Mouse (Mus musculus) CH12.LX (cell line): ENCODE measurements at regions not wholly inside any gene's neighbourhood (a gene's known extent, or its start where the extent isn't known, plus 50 kb on each side); places are given as distances from the start of the nearest gene placed in this dataset.

Experiments used
- DNase-seq: peaks from one replicate; pipeline ENCODE4 v3.0.0-alpha.2; 2013; ENCODE audit errors: extremely low read depth
- H3K27ac ChIP-seq: 2 replicates; pipeline ENCODE4 v1.5.1; 2012; ENCODE audit warnings: low read depth, mild to moderate bottlenecking, control low read depth, moderate library complexity; ENCODE audit not compliant: insufficient read depth
- H3K27me3 ChIP-seq: replicated peaks from 2 replicates; pipeline ENCODE3; 2012; ENCODE audit warnings: inconsistent platforms
- H3K36me3 ChIP-seq, 2 experiments: replicated peaks in 1 of 2; 2 replicates each; pipeline versions ENCODE3 to v1.6.1; 2012; ENCODE audit warnings: inconsistent platforms in 1 of 2, low read length in 1 of 2, mild to moderate bottlenecking in 1 of 2, mixed read lengths in 1 of 2, moderate library complexity in 1 of 2; ENCODE audit not compliant: control insufficient read depth in 1 of 2, insufficient read depth in 1 of 2
- H3K4me1 ChIP-seq, 2 experiments: 2 replicates each; pipeline ENCODE4 v1.6.1; 2012; ENCODE audit warnings: inconsistent platforms in 1 of 2, moderate library complexity in 1 of 2; ENCODE audit not compliant: insufficient read depth in 2 of 2, control insufficient read depth in 1 of 2
- H3K4me2 ChIP-seq: 2 replicates; pipeline ENCODE4 v1.6.1; 2012; ENCODE audit warnings: low read depth, mild to moderate bottlenecking, control low read depth; ENCODE audit not compliant: poor library complexity, insufficient read depth, severe bottlenecking
- H3K4me3 ChIP-seq, 3 experiments: fragments of 150-350 bp in 1 of 3; sonication (generic) in 1 of 3; replicated peaks in 1 of 3; 2 replicates each; pipeline versions ENCODE3 to v1.5.1; 2011 to 2012; ENCODE audit warnings: low read depth in 2 of 3, low read length in 2 of 3, mild to moderate bottlenecking in 2 of 3, moderate library complexity in 2 of 3, control low read depth in 1 of 3, improper control_type of control experiment in 1 of 3, inconsistent platforms in 1 of 3, mixed read lengths in 1 of 3; ENCODE audit not compliant: poor library complexity in 1 of 3
- H3K79me2 ChIP-seq: replicated peaks from 2 replicates; pipeline ENCODE4 v1.6.1; 2012; ENCODE audit warnings: mild to moderate bottlenecking, moderate library complexity; ENCODE audit not compliant: control insufficient read depth, poor library complexity, insufficient read depth, severe bottlenecking; ENCODE audit errors: extremely low read depth
- H3K9ac ChIP-seq: 2 replicates; pipeline ENCODE4 v1.6.1; 2012; ENCODE audit warnings: low read depth, mild to moderate bottlenecking, control low read depth, moderate library complexity; ENCODE audit not compliant: insufficient read depth
- H3K9me3 ChIP-seq: replicated peaks from 2 replicates; pipeline ENCODE3; 2012; ENCODE audit warnings: low read length, inconsistent platforms, mixed read lengths
- CHD2 ChIP-seq: IDR thresholded peaks from 2 replicates; pipeline ENCODE4 v1.6.1; 2011; ENCODE audit warnings: low read length, improper control_type of control experiment
- E2F4 ChIP-seq: IDR thresholded peaks from 2 replicates; pipeline ENCODE4 v1.6.1; 2011; ENCODE audit warnings: low read depth, low read length, improper control_type of control experiment; ENCODE audit not compliant: insufficient replicate concordance
- EP300 ChIP-seq: IDR thresholded peaks from 2 replicates; pipeline ENCODE4 v1.6.1; 2011; ENCODE audit warnings: low read length, improper control_type of control experiment
- ETS1 ChIP-seq: conservative IDR thresholded peaks from 2 replicates; pipeline ENCODE4 v1.6.1; 2012; ENCODE audit warnings: low read depth, mild to moderate bottlenecking, inconsistent platforms, low read length, improper control_type of control experiment, moderate library complexity
- GABPA ChIP-seq: IDR thresholded peaks from 2 replicates; pipeline ENCODE4 v1.6.1; 2012; ENCODE audit warnings: low read depth, low read length, improper control_type of control experiment, inconsistent platforms; ENCODE audit not compliant: insufficient replicate concordance
- IRF4 ChIP-seq: IDR thresholded peaks from 2 replicates; pipeline ENCODE4 v1.6.1; 2014; ENCODE audit warnings: low read depth, mild to moderate bottlenecking, inconsistent platforms, low read length, improper control_type of control experiment
- MAZ ChIP-seq: IDR thresholded peaks from 2 replicates; pipeline ENCODE4 v1.6.1; 2012; ENCODE audit warnings: low read depth, mild to moderate bottlenecking, inconsistent platforms, low read length, improper control_type of control experiment, moderate library complexity
- MEF2A ChIP-seq: IDR thresholded peaks from 2 replicates; pipeline ENCODE4 v1.6.1; 2014; ENCODE audit warnings: low read depth, mild to moderate bottlenecking, inconsistent platforms, low read length, improper control_type of control experiment, borderline replicate concordance
- NELFE ChIP-seq: IDR thresholded peaks from 2 replicates; pipeline ENCODE4 v1.6.1; 2011; ENCODE audit warnings: low read depth, low read length, improper control_type of control experiment
- NRF1 ChIP-seq: IDR thresholded peaks from 2 replicates; pipeline ENCODE4 v1.6.1; 2014; ENCODE audit warnings: low read depth, mild to moderate bottlenecking, inconsistent platforms, low read length, improper control_type of control experiment, moderate library complexity
- PAX5 ChIP-seq: IDR thresholded peaks from 2 replicates; pipeline ENCODE4 v1.6.1; 2012; ENCODE audit warnings: low read length, inconsistent platforms, mixed read lengths
- POLR2A ChIP-seq: IDR thresholded peaks from 2 replicates; pipeline ENCODE4 v1.6.1; 2011; ENCODE audit warnings: low read depth, mild to moderate bottlenecking, improper control_type of control experiment, low read length
- POLR2AphosphoS2 ChIP-seq: IDR thresholded peaks from 2 replicates; pipeline ENCODE4 v1.6.1; 2011; ENCODE audit warnings: low read depth, low read length, improper control_type of control experiment
- RAD21 ChIP-seq: IDR thresholded peaks from 2 replicates; pipeline ENCODE4 v1.6.1; 2011; ENCODE audit warnings: low read depth, mild to moderate bottlenecking, low read length, improper control_type of control experiment, moderate library complexity
- RCOR1 ChIP-seq: conservative IDR thresholded peaks from 2 replicates; pipeline ENCODE4 v1.6.1; 2012; ENCODE audit warnings: low read depth, mild to moderate bottlenecking, inconsistent platforms, low read length, improper control_type of control experiment
- SIN3A ChIP-seq: IDR thresholded peaks from 2 replicates; pipeline ENCODE4 v1.6.1; 2012; ENCODE audit warnings: low read length, improper control_type of control experiment, inconsistent platforms
- USF2 ChIP-seq: conservative IDR thresholded peaks from 2 replicates; pipeline ENCODE4 v1.6.1; 2011; ENCODE audit warnings: low read depth, low read length, improper control_type of control experiment
- ZMIZ1 ChIP-seq: IDR thresholded peaks from 2 replicates; pipeline ENCODE4 v1.6.1; 2012; ENCODE audit warnings: low read depth, mild to moderate bottlenecking, inconsistent platforms, low read length, improper control_type of control experiment
- ZNF384 ChIP-seq: IDR thresholded peaks from 2 replicates; pipeline ENCODE4 v1.6.1; 2012; ENCODE audit warnings: low read depth, low read length, improper control_type of control experiment, inconsistent platforms
- dilution Hi-C: fragments of 300-500 bp; cut with MboI; formaldehyde crosslinking; loops from 2 replicates; pipeline ENCODE4 v1.14.3; 2020; ENCODE audit warnings: low sequenced_read_pairs; ENCODE audit not compliant: extremely low pct_unique_long_range_greater_than_20kb, extremely low pct_ligation_motif_present
- in situ Hi-C: fragments of 300-500 bp; cut with MboI; formaldehyde crosslinking; loops from 3 replicates; pipeline ENCODE4 v1.14.3; 2019; ENCODE audit warnings: low sequenced_read_pairs, low pct_ligation_motif_present, low pct_unique_long_range_greater_than_20kb, mixed read lengths

DNA sequence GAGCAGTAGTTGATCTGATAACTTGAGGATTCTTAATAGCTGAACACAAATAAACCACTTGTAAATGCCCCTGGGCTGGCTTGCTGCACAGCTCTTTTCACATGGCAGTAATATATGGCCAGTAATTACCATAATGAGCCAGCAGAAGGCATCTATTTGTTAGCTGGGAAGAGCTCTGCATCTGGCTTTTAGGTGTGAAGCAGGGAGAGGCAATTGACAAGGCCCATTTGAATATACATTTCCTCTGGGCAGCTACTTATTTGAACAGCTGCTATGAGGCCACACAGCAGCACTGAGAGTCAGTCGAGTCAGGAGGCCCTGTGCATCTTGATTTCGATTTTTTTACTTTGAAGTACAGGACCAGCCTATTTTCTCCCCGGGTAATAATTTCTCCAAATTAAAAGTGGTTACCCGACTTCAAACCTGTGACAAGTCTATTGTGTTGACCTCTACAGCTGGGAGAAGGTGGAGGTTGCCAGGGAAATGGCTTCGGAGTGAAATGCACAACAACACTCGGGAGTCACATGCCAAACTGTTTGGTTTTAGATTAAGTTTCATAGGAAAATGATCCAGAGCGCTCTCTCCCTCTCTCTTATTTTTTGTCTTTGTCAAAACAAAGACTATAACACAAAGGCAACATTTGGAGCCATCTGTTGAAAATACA lies 114.5 kb downstream of the Sem1 start:
- peaks cover under 1 to 8% of the 10 kb centered on the region in 2 experiments for H3K4me1 ChIP-seq
- no peak overlapping the region for H3K27ac ChIP-seq
- dilution Hi-C loops: no loop called here
- no peak for TF ChIP-seq ZMIZ1
- no peak for TF ChIP-seq ETS1
- TF ChIP-seq POLR2A: no peak
- TF ChIP-seq RAD21: no peak; the same call in 1 of the 2 replicates
- no peak for TF ChIP-seq MEF2A
- no peak for TF ChIP-seq ZNF384
- no peak for TF ChIP-seq NELFE
- no peak for TF ChIP-seq RCOR1
- TF ChIP-seq IRF4: no peak
- no peak for TF ChIP-seq EP300
- TF ChIP-seq MAZ: no peak
- DNase-seq: peak; percentile 20
- in situ Hi-C loops: no loop called here
- no peaks in the 10 kb centered on the region for H3K9me3 ChIP-seq
- H3K27me3 ChIP-seq: no peaks in the 10 kb centered on the region
- no peak overlapping the region for H3K4me2 ChIP-seq
- no peaks in the 10 kb centered on the region for H3K79me2 ChIP-seq
- H3K36me3 ChIP-seq: no peaks in the 10 kb centered on the region
- no peak overlapping the region for H3K9ac ChIP-seq
- H3K4me3 ChIP-seq: no peak overlapping the region

DNA sequence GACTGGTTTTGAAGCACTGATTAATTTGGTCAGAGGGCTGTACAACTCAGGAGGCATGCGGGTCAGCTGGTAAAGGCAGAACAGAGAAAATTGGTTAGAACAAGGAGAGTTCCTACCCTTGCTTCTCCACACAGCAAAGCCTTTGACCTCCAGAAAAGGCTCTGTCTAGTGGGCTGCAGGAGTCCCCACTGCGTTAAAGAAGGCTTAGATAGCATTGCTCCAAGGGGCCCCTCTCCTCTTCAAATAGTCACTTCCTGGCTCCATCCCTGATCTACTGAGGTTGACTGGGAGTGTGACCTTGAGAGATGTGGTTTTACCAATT lies 118.6 kb downstream of the Sem1 start:
- Histone ChIP-seq H3K9ac (no peak overlapping the region), H3K79me2 (no peaks in the 10 kb centered on the region), H3K36me3 (no peaks in the 10 kb centered on the region), H3K4me1 (peaks cover 0 to 8% of the 10 kb centered on the region in 2 experiments; a peak in 2 of 4 replicates), H3K27me3 (no peaks in the 10 kb centered on the region), H3K4me3 (no peak overlapping the region), H3K27ac (no peak overlapping the region), H3K4me2 (no peak overlapping the region), H3K9me3 (no peaks in the 10 kb centered on the region)
- TF ChIP-seq CHD2: no peak
- TF ChIP-seq ZNF384: no peak
- no peak for TF ChIP-seq NRF1
- no peak for TF ChIP-seq USF2
- no peak for TF ChIP-seq E2F4
- TF ChIP-seq GABPA: no peak
- TF ChIP-seq SIN3A: no peak
- TF ChIP-seq POLR2AphosphoS2: no peak
- no peak for TF ChIP-seq EP300
- TF ChIP-seq PAX5: no peak
- no peak for TF ChIP-seq NELFE
- dilution Hi-C loops: no loop called here
- DNase-seq: no peak
- in situ Hi-C loops: no loop called here
